Mouse (Mus musculus) neutrophil, adult 59 days (primary cell): ENCODE measurements around the gene Amelx. TPM values are rescaled to one million over a fixed set of nuclear protein-coding genes. Genes with fewer than 3 reads are reported as not detected.

Experiments
- total RNA-seq, 2 experiments: library from RNA; stranded (reverse); gene quantifications; 1 replicate in 1 of 2; 2 replicates in 1 of 2; pipeline ENCODE4 v1.2.4; 2023

Gene Amelx
- total RNA-seq, result not detected

DNA sequence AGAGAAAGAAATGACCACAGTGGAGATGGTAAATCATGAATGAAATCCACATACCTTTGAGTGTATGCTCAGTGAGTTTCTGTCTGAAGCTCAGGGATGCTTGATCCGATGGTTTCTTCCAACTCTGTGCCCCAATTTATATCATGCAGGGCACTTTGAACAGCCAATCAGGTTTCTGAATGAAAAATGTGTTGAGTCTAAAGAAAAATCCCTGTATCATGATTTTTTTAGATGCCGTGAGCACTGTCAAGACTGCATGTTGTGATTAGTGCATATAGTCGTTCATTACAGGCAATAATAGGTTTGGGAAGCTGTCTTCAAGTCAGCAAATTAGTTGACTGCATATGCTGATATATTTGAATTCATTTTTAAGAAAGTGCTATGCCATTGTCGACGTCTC lies at the start of gene Amelx:
Gene Amelx, minus strand, starts transcription at position 101 of the 400 bp plus-strand sequence.

Other genes with a start within 250 kb of the Amelx start
- 10 to 100 TPM; 16.4 to 19.1 TPM for gene Hccs, start 133.2 kb upstream of the Amelx start, total RNA-seq